Mouse (Mus musculus): Measurements from ENCODE around the gene Sbno2. TPM values are rescaled to one million over a fixed set of nuclear protein-coding genes. Genes with fewer than 3 reads are reported as not detected.

Gene Sbno2
- total RNA-seq, 2 experiments from 2014 or later = 5.4 to 5.9 TPM

DNA sequence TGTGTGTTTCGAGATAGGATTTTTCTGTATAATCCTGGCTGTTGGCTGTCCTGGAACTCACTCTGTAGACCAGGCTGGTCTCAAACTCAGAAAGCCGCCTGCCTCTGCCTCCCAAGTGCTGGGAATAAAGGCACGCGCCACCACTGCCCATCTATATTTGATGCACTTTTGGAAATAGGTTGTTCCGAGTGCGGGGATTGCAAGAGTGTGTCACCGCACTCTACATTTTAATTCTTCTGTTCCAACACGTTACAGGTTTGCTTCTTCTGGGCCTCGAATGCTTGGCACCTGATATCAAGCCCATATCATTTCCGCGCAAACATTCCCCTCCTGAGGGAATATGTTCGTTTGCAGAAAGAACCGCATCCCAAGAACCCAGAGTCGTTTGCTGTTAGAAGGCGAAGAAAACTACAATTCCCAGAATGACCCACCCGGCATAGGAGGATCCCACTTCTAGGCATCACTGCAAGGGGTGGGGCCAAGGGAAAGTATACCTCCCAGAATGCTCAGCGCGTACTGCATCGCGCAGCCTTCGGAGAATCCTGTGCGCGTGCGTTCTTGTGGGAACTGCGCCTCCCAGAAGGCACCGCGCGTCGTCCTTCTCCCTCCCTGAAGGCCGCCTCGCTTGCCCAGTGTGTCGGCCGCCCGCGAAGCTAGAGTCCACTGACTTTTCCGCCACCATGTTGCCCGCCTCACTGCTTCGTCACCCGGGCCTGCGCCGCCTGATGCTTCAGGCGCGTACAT, 36.6 kb upstream of the Sbno2 start:
- DNase-seq (ENCODE audit: low spot score) = peak; percentile 97

DNA sequence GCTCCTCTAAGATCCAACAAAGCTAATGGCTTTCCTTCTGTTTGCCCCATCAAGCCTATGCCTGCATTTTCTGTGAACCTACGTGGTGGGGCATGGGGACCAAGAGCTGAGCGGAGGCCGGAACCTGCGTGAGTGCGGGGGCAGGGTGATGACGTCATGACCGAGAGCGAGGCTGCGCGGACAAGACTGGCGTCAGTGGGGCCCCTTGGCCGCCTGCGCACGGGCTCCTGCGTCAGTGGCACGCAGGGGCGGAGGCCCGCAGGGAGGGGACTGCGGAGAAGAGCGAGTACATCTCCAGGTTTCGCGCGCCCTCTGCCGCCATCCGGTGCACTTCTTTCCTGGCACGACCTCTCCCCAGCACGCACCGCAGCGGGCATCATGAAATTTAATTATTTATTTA, 35.9 kb upstream of the Sbno2 start:
- peak; percentile 96 for DNase-seq (ENCODE audit: low spot score)

DNA sequence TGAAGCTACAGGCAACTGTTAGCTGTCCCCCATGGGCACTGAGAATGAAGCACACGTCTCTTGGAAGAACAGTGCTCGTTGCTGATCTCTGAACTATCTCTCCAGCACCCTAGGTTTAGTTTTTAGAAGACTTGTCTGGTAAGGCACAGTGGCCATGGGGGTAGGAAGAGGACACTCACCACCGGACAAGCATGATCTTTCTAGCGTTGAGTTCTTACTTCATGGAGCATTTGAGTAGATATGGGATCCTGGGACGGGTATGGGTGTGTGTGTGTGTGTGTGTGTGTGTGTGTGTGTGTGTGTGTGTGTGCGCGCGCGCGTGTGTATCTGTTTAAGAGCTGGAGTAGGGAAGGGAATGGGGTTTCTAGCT, 35.3 kb upstream of the Sbno2 start, which contains the start of gene Cbarp:
TSS of gene Cbarp (minus strand) at position 170 of the 370 bp plus-strand sequence.
- DNase-seq (ENCODE audit: low spot score) = no peak

DNA sequence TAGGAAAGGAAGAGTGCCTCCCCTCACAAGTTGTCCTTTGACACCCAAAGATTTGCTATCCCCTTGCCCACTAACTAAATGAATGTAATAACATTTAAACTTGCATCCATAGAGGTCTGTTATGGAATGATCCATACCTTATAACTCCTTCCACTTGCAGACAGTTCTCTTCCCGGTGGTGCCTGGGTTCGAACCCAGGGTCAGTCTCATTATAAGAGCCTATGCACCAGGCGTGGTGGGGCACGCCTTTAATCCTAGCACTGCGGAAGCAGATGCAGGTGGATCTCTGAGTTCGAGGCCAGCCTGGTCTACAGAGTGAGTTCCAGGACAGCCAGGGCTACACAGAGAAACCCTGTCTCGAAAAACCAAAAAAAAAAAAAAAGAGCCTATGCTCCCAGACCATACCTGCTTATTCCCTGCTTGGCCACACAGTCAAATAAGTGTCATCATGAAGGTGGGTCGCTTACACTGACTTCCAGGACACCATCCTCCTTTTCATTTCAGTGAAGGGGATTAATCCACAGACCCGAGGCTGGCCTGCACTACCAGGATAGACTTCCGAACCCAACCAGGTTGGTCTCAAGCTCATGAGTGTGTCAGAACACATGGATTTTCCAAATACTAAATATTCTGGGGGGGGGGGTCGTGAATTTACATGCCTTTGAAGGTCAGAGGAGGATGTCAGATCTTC, 34.7 kb upstream of the Sbno2 start:
- no peak for DNase-seq (ENCODE audit: low spot score)

DNA sequence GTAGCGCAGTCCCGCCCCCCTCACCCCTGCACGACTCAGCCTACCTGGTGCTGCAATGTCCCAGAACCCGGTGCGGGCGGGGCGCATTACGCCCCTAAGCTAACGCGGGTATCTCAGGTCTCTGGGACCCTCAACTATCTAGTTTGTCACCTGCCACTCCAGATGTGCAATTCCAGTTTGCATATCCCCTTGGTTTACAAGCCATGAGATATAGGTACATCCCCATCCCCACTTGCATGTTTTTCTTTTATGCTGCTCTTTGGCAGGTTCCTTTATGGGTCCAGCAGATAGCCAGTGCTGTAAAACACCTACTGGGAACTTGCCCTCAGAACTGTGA, 34.0 kb upstream of the Sbno2 start:
- no peak for DNase-seq (ENCODE audit: low spot score)

DNA sequence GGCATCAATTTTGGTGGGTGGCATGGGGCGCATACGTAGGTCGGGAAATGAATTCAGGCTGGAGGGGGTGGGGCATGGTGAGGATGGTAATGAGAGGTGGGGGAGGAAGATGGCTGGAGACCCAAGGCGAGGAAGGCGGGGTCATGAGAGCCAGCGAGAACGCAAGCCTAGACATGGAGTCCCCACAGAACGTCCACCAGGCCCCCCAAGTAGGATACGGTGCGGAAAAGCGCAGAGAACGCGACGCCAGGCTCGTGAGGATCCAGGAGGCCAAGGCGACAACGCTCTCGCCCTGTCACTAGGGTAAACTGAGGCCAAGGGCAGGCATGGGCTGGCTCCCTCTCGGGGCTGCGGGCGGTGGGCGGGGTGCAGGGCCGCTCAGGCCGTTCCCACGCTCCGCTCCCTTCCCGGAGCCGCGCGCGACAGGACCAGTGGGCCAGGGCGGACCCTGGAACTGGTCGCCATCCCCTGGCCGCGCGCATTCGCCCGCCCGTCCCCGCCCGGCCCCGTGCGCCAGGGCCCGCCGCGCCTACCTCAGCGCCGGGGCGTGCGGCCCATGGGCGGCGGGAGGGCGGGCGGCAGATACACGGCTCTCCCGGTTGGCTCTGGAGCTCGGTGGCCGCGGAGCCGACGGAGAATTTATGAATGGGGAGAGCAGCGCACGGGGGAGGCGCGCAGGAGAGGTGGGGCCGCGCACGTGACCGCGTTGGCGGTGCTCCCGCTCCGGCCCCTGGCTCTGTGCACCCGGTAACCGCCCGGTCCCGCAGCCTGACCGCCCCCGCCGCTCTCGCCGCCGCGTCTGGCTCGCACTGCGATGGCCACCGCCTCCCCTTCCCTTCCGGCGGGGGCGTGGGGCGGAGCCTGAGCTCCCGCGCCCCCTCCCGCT, 33.4 kb upstream of the Sbno2 start, which contains the start of gene Atp5d:
TSS of gene Atp5d (plus strand) at position 80 of the 886 bp plus-strand sequence.
- no peak for DNase-seq (ENCODE audit: low spot score)

DNA sequence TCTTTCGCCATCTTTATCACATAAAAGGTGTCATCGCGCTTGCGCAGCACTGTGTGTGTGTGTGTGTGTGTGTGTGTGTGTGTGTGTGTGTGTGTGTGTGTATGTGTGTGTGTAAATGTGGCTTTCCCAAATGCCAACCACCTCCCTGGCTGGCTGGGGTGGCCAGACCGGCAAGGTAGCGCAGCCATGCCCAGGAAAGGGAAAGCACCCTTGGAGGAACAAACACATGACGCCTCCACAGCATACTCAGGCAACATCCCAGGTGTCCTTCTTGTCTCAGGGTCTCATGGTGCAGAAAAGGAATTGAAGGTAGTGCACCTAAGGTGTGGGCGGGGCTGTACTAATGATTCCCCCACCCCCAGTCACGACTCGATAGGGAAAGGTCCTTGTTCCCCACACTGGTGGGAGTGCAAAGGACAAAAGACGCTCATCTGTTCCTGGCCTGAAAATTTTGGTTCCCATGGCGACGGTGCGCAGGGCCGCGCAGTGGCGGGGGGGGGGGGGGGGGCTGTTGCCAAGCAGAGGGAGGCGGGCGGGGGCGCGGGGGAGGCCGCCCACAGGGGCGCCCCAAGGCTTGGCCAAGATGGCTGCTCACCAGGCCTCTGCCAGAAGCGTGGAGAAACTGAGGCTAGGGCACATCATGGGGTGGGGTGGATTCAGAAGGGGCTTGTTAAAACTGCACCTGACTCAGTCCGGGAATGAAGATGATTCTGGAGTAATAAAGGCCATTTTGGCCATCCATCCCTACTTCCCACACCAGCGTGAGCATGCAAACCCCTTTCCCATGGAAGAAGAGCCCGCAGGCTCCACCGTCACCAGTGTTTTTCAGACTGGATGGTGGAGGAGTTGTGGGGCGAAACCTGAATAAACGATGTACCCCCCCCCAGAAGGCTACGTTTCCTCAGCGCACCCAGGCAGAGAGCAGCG, 32.5 kb upstream of the Sbno2 start:
- DNase-seq (ENCODE audit: low spot score) = no peak

DNA sequence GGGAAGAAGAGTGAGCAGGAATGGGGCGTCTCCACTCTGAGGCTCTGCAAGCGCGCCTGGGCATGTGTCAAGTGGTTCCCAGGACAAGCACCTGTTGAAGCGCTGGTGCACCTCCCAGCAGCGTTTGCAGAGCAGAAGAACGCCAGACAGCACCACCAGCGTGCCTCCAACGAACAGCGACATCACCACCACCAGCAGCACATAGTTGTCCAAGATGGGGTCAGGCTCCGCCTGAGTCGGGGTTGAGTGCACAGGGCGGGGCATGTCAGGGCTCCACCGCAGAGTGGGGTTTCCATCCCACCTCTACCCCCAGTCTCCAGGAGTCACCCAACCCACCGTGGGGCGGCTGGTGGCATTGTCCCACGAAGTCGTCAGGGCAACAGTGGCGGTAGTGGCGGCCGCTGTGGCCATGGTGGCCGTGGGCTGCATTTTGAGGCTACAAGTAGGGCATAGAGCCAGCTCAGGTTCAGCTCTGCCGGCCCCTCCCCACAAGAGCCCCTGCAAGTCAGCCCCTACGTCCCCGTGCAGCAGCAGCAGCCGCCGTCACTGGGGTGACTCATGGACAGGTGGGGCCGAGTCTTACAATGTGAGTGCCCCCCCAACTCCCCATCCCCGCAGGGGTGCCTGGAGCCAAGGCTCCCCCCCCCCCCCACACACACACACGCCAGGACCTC, 31.7 kb upstream of the Sbno2 start:
- DNase-seq (ENCODE audit: low spot score) = no peak

DNA sequence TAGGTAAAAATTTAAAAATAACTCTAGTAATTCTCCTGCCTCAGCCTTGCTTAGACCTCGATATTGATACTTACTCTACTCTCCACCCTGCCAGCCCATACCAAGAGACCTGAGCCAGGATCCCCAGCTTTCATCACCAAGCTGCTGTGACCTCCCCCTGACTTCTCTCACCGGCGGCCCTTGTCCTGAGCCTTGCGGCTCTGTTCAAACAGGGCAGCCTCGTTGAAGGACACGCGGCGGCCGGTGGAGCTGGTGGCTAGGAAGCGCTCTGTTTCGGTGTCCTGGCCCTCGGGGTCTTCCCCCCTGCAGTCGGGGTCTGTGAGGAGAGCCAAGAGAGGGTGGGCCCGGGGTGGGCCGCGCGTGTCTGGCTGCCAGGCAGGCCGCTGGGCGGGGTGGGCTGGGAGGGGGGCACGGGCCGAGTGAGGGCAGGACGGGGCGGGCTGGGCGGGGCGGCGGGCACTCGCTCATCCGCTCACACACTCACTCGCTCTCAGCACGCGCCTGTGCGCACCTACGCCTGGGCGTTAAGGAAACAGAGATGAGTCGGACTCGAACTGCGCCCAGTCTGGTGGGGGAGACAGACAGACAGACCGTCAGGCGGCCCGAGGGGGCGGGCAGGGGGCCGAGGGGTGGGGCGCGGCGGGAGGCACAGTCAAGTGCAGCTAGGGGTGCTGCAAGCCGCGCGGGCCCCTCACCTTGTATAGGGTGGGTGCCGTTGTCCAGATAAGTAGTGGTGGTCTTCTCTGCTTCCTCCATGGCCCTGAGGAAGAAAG, 31.0 kb upstream of the Sbno2 start:
- no peak for DNase-seq (ENCODE audit: low spot score)

DNA sequence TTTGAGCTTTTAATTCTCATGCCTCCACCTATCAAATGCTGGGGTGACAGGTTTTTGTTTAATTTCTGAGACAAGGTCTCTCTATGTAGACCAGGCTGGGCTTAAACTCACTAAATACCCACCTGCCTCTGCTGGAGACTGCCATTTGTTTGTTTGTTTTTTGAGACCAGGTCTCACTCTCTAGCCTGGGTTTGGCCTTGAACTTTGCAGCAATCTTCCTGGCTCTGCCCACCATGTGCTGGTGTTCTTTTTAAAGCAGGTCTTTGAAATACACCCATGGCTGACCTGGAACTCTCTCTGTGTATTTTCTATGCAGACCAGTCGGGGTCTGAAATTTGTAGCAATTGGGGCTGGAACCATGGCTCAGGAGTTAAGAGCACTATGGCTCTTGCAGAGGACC, 30.3 kb upstream of the Sbno2 start:
- no peak for DNase-seq (ENCODE audit: low spot score)

DNA sequence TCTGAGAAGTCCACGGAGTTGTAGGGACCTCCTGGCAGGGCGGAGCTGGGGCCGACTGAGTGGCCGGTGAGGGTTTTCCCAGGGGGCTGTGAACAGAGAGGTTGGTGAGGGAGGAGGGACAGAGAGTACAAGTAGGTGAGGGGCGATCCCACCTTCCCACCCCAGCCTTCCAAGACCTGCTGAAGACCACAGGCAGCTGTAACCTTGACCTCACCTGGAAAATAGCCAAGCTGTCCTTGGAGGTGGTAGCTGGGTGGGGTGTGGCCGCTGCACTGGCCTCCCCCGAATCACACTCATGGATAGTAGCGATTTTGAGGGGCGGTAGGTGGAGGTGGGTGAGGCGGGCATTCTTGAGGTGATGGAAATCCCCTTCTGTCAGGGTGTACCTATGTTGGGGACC, 29.8 kb upstream of the Sbno2 start:
- no peak for DNase-seq (ENCODE audit: low spot score)

DNA sequence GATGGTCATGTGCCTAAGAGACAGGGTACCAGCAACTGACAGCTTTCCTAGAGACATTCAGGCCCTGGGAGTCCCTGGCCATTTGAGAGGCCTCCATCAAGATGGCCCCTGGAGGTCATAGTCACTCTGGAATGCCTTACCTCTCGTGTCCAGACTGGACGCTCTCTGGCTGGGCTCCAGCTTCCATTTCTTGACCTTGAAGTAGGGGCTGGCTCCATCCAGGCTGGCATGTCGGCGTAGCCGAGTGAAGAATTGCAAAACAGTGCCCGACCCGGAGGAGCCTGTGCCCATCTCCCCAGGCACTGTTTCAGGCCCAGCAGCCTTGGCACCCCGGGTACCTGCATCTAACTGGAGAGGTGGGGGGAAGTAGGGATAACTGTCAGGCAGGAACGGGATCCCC, 29.1 kb upstream of the Sbno2 start:
- DNase-seq (ENCODE audit: low spot score) = no peak

DNA sequence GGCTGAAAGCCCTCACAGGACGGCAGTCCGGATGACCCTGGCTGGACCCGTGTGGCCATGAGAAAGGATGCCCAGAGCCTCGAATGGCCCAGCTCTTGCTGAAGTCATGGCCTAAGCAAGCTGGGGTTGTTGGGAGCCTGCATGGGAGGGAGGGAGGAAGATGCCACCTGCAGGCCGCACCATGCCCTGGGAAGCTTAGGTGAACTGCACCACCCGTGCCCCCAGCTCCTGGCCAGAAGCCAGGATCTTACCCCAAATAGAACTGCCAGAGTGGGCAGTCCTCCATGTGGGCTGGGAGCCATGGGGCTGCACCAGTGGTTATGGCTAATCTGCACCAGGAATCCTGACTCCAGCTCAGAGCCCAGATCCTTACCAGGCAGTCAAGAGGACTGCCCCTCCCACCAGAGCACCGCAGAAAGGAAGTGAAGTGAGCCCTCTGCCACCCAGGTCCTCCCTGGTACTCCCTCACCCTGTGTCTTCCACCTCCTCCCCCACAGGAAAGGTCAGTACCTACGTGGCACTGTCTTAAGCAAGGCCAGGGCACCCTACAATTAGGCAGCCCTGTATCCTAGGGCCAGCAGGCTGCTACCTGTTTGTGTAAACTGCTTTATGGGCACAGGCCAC, 28.0 kb upstream of the Sbno2 start:
- DNase-seq (ENCODE audit: low spot score) = peak; percentile 55

DNA sequence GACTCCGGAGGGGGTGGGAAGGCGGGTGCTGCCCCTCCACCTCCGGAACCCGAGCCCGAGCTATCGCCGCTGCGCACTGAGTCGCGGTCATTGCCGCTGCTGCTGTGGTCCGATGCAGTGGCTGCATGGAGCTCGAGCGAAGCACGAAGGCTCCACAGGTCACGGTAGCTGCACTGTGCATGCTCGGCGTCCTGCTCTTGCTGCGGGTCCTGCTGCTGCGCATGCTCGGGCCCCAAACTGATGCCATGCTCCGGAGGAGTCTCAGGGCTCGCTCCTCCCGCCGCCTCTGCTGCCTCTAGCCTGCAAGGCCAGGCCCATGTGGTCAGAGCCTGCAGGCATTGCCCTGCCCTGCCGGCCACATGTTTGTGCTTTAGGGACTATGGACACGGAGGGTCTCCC, 26.6 kb upstream of the Sbno2 start:
- DNase-seq (ENCODE audit: low spot score) = no peak

DNA sequence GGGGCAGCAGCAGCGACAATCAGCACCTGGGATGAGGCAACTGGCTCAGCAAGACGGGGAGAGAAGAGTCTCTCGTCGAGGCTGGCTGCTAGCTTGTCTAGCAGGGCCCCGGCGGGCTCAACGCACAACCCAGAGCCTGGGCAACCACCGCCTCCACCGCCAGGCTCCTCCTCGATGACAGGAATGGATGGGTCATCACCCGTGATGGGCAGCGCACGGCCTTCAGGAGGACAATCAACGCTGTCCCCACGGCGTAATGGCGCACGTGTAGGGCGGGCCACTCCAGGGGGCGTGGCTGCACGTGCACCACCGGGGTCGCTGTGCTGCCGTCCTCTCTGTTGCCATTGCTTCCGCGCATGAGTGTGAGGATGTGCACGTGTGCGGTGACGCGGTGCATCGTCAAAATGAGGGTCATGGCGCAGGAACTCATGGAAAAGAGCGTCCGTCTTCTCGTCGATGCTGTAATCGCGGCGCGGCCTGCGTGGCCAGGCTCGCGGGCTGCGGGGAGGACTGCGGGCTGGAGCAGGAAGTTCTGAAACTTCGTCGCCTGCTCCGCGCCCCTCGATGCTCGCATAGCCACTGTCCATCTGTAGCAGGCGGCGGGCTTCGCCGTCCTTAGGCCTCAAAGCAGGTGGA, 26.1 kb upstream of the Sbno2 start:
- DNase-seq (ENCODE audit: low spot score) = no peak

DNA sequence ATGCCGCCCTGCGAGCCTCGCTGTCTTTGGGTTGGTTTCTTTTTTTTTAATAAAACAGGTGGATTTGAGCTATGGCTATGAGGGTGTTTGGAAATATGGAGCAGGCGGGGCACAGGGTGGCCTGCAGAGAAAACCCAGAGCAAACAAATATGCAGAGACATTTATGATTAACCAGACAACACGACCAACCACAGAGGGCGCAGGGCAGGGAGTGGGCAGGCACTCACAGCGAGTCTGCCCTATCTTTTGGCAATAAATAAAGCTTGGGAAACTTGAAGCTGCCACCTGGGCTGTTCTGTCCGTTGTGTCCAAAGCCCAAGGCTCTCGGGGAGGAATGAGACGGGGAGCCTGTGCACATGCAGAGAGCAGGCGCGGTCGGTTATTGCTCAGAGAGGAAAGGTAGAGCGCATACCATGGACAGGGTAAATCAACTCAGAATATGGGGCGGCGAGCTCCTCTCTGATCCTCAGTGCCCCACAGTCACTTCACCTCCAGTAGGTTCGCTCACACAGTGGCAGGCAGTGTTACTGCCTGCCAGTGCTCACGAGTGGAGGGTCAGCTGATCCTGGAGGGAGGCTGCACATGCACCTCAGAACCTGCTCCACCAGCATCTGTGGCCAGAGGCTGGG, 25.1 kb upstream of the Sbno2 start:
- no peak for DNase-seq (ENCODE audit: low spot score)

DNA sequence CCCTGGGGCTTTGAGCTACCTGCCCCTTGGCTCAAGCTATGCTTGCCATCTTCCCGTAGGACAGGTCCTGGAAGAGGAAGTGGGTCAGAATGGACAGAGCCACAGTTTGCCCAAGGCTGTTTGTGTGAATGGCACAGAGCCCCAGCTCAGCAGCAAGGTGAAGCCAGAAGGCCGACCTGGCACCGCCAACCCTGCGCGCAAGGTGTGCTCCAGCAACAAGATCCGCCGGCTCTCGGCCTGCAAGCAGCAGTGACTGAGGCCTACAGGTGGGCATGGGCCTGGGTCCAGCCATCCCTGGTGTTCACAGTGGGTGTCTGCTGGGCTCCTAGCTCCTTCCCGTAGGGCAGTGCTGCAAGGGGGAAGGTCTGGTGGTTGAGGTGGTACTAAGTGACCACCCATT, 24.5 kb upstream of the Sbno2 start:
- DNase-seq (ENCODE audit: low spot score) = no peak

DNA sequence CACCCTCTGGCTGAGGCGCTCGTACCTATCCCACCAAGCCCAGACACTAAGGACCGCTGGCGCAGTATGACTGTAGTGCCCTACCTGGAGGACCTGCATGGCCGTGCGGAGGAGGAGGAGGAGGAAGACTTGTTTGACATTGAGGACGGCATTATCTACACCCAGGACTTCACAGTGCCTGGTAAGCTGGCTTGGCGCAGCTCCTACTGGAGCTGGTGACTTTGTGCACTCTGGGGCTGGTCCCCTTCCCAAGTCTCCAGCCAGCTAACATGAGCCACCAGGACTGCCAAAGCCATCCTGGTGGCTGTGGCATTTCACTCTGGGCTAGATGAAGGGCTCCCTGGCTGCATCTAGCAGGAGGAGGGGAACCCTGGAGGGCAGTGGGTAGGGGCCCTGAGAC, 22.5 kb upstream of the Sbno2 start:
- DNase-seq (ENCODE audit: low spot score) = no peak

All from gastrocnemius, adult 18-20 months (tissue).